Mouse (Mus musculus): ENCODE results near the gene Gm10642. TPM values are rescaled to one million over a fixed set of nuclear protein-coding genes. Genes with fewer than 3 reads are reported as not detected.

Gm10642 gene
- total and polyA plus RNA-seq, 3 experiments, result 0.87 to 2.4 TPM; not detected in 1

DNA sequence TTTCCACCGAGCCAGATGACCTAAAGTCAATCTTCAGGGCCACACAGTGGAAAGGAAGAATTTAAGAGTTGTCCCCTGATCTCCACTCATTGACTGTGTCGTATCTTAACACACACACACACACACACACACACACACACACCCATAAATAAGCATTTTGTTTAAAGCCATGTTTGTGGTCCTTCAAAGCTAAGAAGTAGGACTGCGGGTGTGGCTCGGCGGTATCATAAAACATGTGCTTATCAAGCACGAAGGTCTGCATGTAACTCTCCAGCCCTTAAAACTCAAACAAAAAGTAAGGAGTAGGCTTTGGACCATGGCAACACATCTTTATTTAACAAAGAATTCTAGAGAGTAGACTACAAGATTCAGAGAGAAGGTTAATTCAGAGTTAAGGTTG lies 14.3 kb downstream of the Gm10642 start:
- ATAC-seq (ENCODE audit: extremely low read depth, insufficient number of reproducible peaks, low FRiP score, poor library complexity, severe bottlenecking) (no peak), DNase-seq (ENCODE audit: low spot score) (no peak)
- Histone ChIP-seq H3K36me3 (replicated peaks) (no peaks in the 10 kb centered on the region), H3K9me3 (replicated peaks) (0 out of 2 replicates have a peak, but pooled peaks cover 3% of the 10 kb centered on the region), H3K4me1 (ENCODE audit: insufficient read depth, low read depth, low read length) (peaks cover 42% of the 10 kb centered on the region), H3K27me3 (ENCODE audit: insufficient read depth, low read length) (no peaks in the 10 kb centered on the region), H3K4me3 (ENCODE audit: low read depth, low read length) (no peak overlapping the region)
- TF ChIP-seq CTCF (IDR thresholded peaks at IDR 0.05; ENCODE audit: low read depth, low read length), result no peak
- TF ChIP-seq GATA1 (IDR thresholded peaks at IDR 0.05; ENCODE audit: borderline replicate concordance, low read length), result no peak
- TF ChIP-seq TAL1 (conservative IDR thresholded peaks at IDR 0.05; ENCODE audit: low read depth, low read length), result no peak
- no peak for TF ChIP-seq POLR2AphosphoS5 (IDR thresholded peaks at IDR 0.05; ENCODE audit: insufficient replicate concordance, low read depth, low read length)
- TF ChIP-seq GATA2 (IDR thresholded peaks at IDR 0.05; ENCODE audit: borderline replicate concordance, low read depth, low read length), result no peak

DNA sequence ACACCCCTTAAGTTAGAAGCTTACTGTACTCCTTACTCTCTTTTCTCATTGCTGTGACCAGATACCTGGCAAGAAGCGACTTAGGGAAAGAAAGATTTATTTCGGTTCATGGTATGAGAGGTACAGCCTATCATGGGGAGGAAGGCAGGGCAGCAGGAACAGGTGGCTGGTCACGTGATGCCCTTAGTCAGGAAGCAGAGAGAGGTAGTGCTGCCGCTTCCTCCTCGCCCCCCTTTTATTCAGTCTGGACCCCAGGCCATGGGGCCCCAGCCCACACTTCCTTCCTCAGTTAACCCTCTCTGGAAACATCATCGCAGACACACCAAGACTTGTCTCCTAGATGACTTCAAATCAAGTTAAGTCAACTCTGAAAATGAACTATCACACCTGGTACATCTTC lies 15.2 kb downstream of the Gm10642 start:
- TF ChIP-seq GATA1 (IDR thresholded peaks at IDR 0.05; ENCODE audit: borderline replicate concordance, low read length), result no peak
- TF ChIP-seq CTCF (IDR thresholded peaks at IDR 0.05; ENCODE audit: low read depth, low read length), result no peak
- no peak for TF ChIP-seq GATA2 (IDR thresholded peaks at IDR 0.05; ENCODE audit: borderline replicate concordance, low read depth, low read length)
- H3K9me3 ChIP-seq (replicated peaks), result 0 out of 2 replicates have a peak, but pooled peaks cover 3% of the 10 kb centered on the region
- no peaks in the 10 kb centered on the region for H3K27me3 ChIP-seq (ENCODE audit: insufficient read depth, low read length)
- H3K4me1 ChIP-seq (ENCODE audit: insufficient read depth, low read depth, low read length), result peaks cover 49% of the 10 kb centered on the region
- ATAC-seq (ENCODE audit: extremely low read depth, insufficient number of reproducible peaks, low FRiP score, poor library complexity, severe bottlenecking) (no peak), DNase-seq (ENCODE audit: low spot score) (no peak)
- H3K4me3 ChIP-seq (ENCODE audit: low read depth, low read length), result no peak overlapping the region; the same call in 1 of the 2 replicates
- H3K36me3 ChIP-seq (replicated peaks), result no peaks in the 10 kb centered on the region

DNA sequence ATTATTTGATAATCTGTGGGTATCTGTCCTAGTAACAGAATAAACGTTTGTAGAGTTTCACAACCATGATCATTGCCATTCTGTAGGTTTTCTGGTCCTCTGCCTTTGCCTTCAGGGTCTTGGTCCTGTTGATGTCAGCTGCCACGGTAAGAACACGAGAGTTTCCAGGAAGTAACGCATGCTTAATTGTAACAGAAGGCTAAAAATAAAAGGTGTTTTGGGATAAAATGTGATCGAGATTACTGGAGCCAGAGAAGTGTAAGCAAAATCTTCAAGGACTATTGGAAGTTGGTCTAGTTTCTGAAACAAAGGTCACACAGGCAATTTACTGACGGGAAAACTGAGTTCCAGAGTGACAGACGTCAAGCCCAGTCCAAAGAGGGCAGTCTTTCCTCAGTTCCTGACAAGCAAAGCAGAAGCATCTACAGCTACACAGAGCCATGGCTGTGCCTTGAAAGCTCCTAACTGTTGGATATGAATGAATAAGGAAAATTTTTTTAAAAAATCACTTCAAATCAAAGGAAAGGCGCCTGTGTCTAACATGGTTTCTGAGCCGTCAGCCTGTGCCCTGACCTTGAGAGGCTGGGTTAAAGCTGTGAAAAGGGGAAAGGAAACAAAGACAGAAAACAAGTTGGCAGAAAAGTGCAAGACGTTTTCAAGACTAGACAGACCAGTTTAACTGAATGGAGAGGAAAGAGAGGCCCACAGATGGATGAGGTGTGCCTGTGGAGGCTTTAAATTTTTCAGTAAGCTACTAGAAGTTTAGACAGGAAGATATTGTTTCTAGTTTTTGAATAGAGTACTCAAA lies 15.9 kb downstream of the Gm10642 start:
- DNase-seq (ENCODE audit: low spot score) (no peak), ATAC-seq (ENCODE audit: extremely low read depth, insufficient number of reproducible peaks, low FRiP score, poor library complexity, severe bottlenecking) (no peak)
- TF ChIP-seq POLR2AphosphoS5 (IDR thresholded peaks at IDR 0.05; ENCODE audit: insufficient replicate concordance, low read depth, low read length) (no peak), TAL1 (conservative IDR thresholded peaks at IDR 0.05; ENCODE audit: low read depth, low read length) (no peak), CTCF (IDR thresholded peaks at IDR 0.05; ENCODE audit: low read depth, low read length) (no peak), GATA2 (IDR thresholded peaks at IDR 0.05; ENCODE audit: borderline replicate concordance, low read depth, low read length) (no peak), GATA1 (IDR thresholded peaks at IDR 0.05; ENCODE audit: borderline replicate concordance, low read length) (no peak)
- 0 out of 2 replicates have a peak, but pooled peaks cover 3% of the 10 kb centered on the region for H3K9me3 ChIP-seq (replicated peaks)
- no peaks in the 10 kb centered on the region for H3K36me3 ChIP-seq (replicated peaks)
- no peaks in the 10 kb centered on the region for H3K27me3 ChIP-seq (ENCODE audit: insufficient read depth, low read length)
- peaks cover 49% of the 10 kb centered on the region for H3K4me1 ChIP-seq (ENCODE audit: insufficient read depth, low read depth, low read length)
- no peak overlapping the region for H3K4me3 ChIP-seq (ENCODE audit: low read depth, low read length)

DNA sequence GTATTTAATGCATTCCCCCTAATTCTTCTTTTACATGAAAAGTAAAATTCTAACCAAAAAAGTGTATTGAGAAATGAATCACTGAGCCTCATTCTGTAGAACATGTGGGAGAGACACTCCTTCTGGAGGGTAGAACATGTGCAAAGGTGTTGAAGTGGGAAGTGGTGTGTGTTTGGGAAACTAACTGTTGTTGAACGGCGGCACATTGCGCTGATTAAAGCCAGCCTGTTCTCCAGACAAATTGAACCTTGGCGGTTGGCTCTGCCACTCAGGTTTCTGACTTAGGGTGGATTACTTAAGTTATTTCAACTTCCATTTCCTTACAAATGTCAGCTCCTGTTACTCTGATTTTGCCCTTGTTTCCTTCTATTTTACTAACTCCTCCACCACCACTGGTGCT lies 17.6 kb downstream of the Gm10642 start:
- H3K36me3 ChIP-seq (replicated peaks), result no peaks in the 10 kb centered on the region
- no peak for TF ChIP-seq TAL1 (conservative IDR thresholded peaks at IDR 0.05; ENCODE audit: low read depth, low read length)
- no peak for TF ChIP-seq GATA1 (IDR thresholded peaks at IDR 0.05; ENCODE audit: borderline replicate concordance, low read length)
- TF ChIP-seq CTCF (IDR thresholded peaks at IDR 0.05; ENCODE audit: low read depth, low read length), result no peak
- no peak for TF ChIP-seq POLR2AphosphoS5 (IDR thresholded peaks at IDR 0.05; ENCODE audit: insufficient replicate concordance, low read depth, low read length)
- no peak for TF ChIP-seq GATA2 (IDR thresholded peaks at IDR 0.05; ENCODE audit: borderline replicate concordance, low read depth, low read length)
- H3K4me1 ChIP-seq (ENCODE audit: insufficient read depth, low read depth, low read length), result peaks cover 54% of the 10 kb centered on the region
- H3K27me3 ChIP-seq (ENCODE audit: insufficient read depth, low read length), result no peaks in the 10 kb centered on the region
- DNase-seq (ENCODE audit: low spot score) (no peak), ATAC-seq (ENCODE audit: extremely low read depth, insufficient number of reproducible peaks, low FRiP score, poor library complexity, severe bottlenecking) (no peak)
- H3K4me3 ChIP-seq (ENCODE audit: low read depth, low read length), result no peak overlapping the region
- no peaks in the 10 kb centered on the region for H3K9me3 ChIP-seq (replicated peaks)

GRCm38 (mm10) chr9:70675117-70675516 lies 19.1 kb downstream of the Gm10642 start:
- DNase-seq (ENCODE audit: low spot score) (no peak), ATAC-seq (ENCODE audit: extremely low read depth, insufficient number of reproducible peaks, low FRiP score, poor library complexity, severe bottlenecking) (no peak)
- no peaks in the 10 kb centered on the region for H3K36me3 ChIP-seq (replicated peaks)
- no peak overlapping the region for H3K4me3 ChIP-seq (ENCODE audit: low read depth, low read length)
- H3K4me1 ChIP-seq (ENCODE audit: insufficient read depth, low read depth, low read length), result peaks cover 43% of the 10 kb centered on the region
- H3K9me3 ChIP-seq (replicated peaks), result no peaks in the 10 kb centered on the region
- no peaks in the 10 kb centered on the region for H3K27me3 ChIP-seq (ENCODE audit: insufficient read depth, low read length)
- TF ChIP-seq GATA1 (IDR thresholded peaks at IDR 0.05; ENCODE audit: borderline replicate concordance, low read length), result no peak
- TF ChIP-seq POLR2AphosphoS5 (IDR thresholded peaks at IDR 0.05; ENCODE audit: insufficient replicate concordance, low read depth, low read length), result no peak
- TF ChIP-seq GATA2 (IDR thresholded peaks at IDR 0.05; ENCODE audit: borderline replicate concordance, low read depth, low read length), result no peak
- no peak for TF ChIP-seq CTCF (IDR thresholded peaks at IDR 0.05; ENCODE audit: low read depth, low read length)
- no peak for TF ChIP-seq TAL1 (conservative IDR thresholded peaks at IDR 0.05; ENCODE audit: low read depth, low read length)

- ATAC-seq (ENCODE audit: extremely low read depth, insufficient number of reproducible peaks, low FRiP score, poor library complexity, severe bottlenecking) (no peak), DNase-seq (ENCODE audit: low spot score) (no peak)
- no peak overlapping the region for H3K4me3 ChIP-seq (ENCODE audit: low read depth, low read length)
- no peaks in the 10 kb centered on the region for H3K27me3 ChIP-seq (ENCODE audit: insufficient read depth, low read length)
- TF ChIP-seq GATA1 (IDR thresholded peaks at IDR 0.05; ENCODE audit: borderline replicate concordance, low read length) (no peak), CTCF (IDR thresholded peaks at IDR 0.05; ENCODE audit: low read depth, low read length) (no peak), TAL1 (conservative IDR thresholded peaks at IDR 0.05; ENCODE audit: low read depth, low read length) (no peak), POLR2AphosphoS5 (IDR thresholded peaks at IDR 0.05; ENCODE audit: insufficient replicate concordance, low read depth, low read length) (no peak), GATA2 (IDR thresholded peaks at IDR 0.05; ENCODE audit: borderline replicate concordance, low read depth, low read length) (no peak)
- H3K36me3 ChIP-seq (replicated peaks), result no peaks in the 10 kb centered on the region
- H3K4me1 ChIP-seq (ENCODE audit: insufficient read depth, low read depth, low read length), result peaks cover 35% of the 10 kb centered on the region
- H3K9me3 ChIP-seq (replicated peaks), result no peaks in the 10 kb centered on the region
Observed at GRCm38 (mm10) chr9:70675961-70676360, 19.9 kb downstream of the Gm10642 start.

All from G1E (cell line).